Mouse (Mus musculus) MEL (cell line): ENCODE measurements at regions not wholly inside any gene's neighbourhood (a gene's known extent, or its start where the extent isn't known, plus 50 kb on each side); places are given as distances from the start of the nearest gene placed in this dataset.

ENCODE experiments used
- DNase-seq: peaks from one replicate; pipeline ENCODE4 v3.0.0; 2011; ENCODE audit warnings: low read depth, low spot score
- H3K27ac ChIP-seq: 2 replicates; pipeline ENCODE4 v1.5.1; 2012; ENCODE audit warnings: low read depth, mild to moderate bottlenecking, control low read depth, low read length, moderate library complexity; ENCODE audit not compliant: control insufficient read depth
- H3K27me3 ChIP-seq, 2 experiments: fragments of 150-350 bp in 1 of 2; sonication (generic) in 1 of 2; 2 replicates each; pipeline ENCODE4 v1.6.1; 2012; ENCODE audit warnings: low read length in 2 of 2, mild to moderate bottlenecking in 2 of 2, improper control_type of control experiment in 1 of 2, moderate library complexity in 1 of 2; ENCODE audit not compliant: insufficient read depth in 2 of 2, control insufficient read depth in 1 of 2
- H3K36me3 ChIP-seq, 2 experiments: 2 replicates each; pipeline ENCODE4 v1.6.1; 2012 to 2014; ENCODE audit warnings: low read length in 2 of 2, improper control_type of control experiment in 1 of 2, inconsistent platforms in 1 of 2, mild to moderate bottlenecking in 1 of 2; ENCODE audit not compliant: insufficient read depth in 2 of 2, control insufficient read depth in 1 of 2
- H3K4me1 ChIP-seq, 2 experiments: fragments of 150-350 bp in 1 of 2; sonication (generic) in 1 of 2; 2 replicates each; pipeline ENCODE4 v1.6.1; 2012; ENCODE audit warnings: low read length in 2 of 2, improper control_type of control experiment in 1 of 2, mild to moderate bottlenecking in 1 of 2; ENCODE audit not compliant: insufficient read depth in 2 of 2, control insufficient read depth in 1 of 2
- H3K4me3 ChIP-seq, 2 experiments: fragments of 150-350 bp in 1 of 2; sonication (generic) in 1 of 2; 2 replicates each; pipeline ENCODE4 v1.5.1; 2012; ENCODE audit warnings: low read depth in 2 of 2, low read length in 2 of 2, mild to moderate bottlenecking in 2 of 2, moderate library complexity in 2 of 2, control low read depth in 1 of 2, improper control_type of control experiment in 1 of 2; ENCODE audit not compliant: control insufficient read depth in 1 of 2, insufficient read depth in 1 of 2
- H3K79me2 ChIP-seq: 2 replicates; pipeline ENCODE4 v1.6.1; 2012; ENCODE audit warnings: mild to moderate bottlenecking, low read length, moderate library complexity; ENCODE audit not compliant: control insufficient read depth, poor library complexity, insufficient read depth
- H3K9ac ChIP-seq: 2 replicates; pipeline ENCODE4 v1.6.1; 2012; ENCODE audit warnings: low read depth, mild to moderate bottlenecking, control low read depth, low read length, moderate library complexity; ENCODE audit not compliant: control insufficient read depth, poor library complexity, severe bottlenecking
- H3K9me3 ChIP-seq: fragments of 150-350 bp; sonication (generic); replicated peaks from 2 replicates; pipeline ENCODE4 v1.6.1; 2012; ENCODE audit warnings: mild to moderate bottlenecking, low read length, improper control_type of control experiment, moderate library complexity; ENCODE audit not compliant: insufficient read depth
- CTCF ChIP-seq, 3 experiments: IDR thresholded peaks in 2 of 3; conservative IDR thresholded peaks in 1 of 3; 2 replicates each; pipeline ENCODE4 v1.5.1; 2011 to 2012; ENCODE audit warnings: low read length in 3 of 3, low read depth in 2 of 3, mild to moderate bottlenecking in 2 of 3, improper control_type of control experiment in 1 of 3, inconsistent platforms in 1 of 3, mixed read lengths in 1 of 3, moderate library complexity in 1 of 3; ENCODE audit not compliant: control insufficient read depth in 1 of 3, insufficient read depth in 1 of 3, poor library complexity in 1 of 3, severe bottlenecking in 1 of 3
- ELF1 ChIP-seq: IDR thresholded peaks from 2 replicates; pipeline ENCODE4 v1.6.1; 2014; ENCODE audit warnings: low read depth, mild to moderate bottlenecking, inconsistent platforms, low read length, improper control_type of control experiment, moderate library complexity
- EP300 ChIP-seq, 2 experiments: IDR thresholded peaks; 2 replicates each; pipeline ENCODE4 v1.6.1; 2011; ENCODE audit warnings: improper control_type of control experiment in 2 of 2, low read length in 2 of 2, low read depth in 1 of 2, mild to moderate bottlenecking in 1 of 2
- HCFC1 ChIP-seq: IDR thresholded peaks from 2 replicates; pipeline ENCODE4 v1.6.1; 2012; ENCODE audit warnings: low read depth, mild to moderate bottlenecking, inconsistent platforms, low read length, improper control_type of control experiment, moderate library complexity
- KAT2A ChIP-seq: conservative IDR thresholded peaks from 2 replicates; pipeline ENCODE4 v1.6.1; 2012; ENCODE audit warnings: low read depth, low read length, improper control_type of control experiment, inconsistent platforms
- MEF2A ChIP-seq: IDR thresholded peaks from 2 replicates; pipeline ENCODE4 v1.6.1; 2014; ENCODE audit warnings: low read depth, mild to moderate bottlenecking, inconsistent platforms, low read length, improper control_type of control experiment; ENCODE audit not compliant: poor library complexity, insufficient replicate concordance, severe bottlenecking; ENCODE audit errors: extremely low read depth
- MXI1 ChIP-seq: IDR thresholded peaks from 2 replicates; pipeline ENCODE4 v1.6.1; 2011; ENCODE audit warnings: mild to moderate bottlenecking, low read depth, low read length, improper control_type of control experiment
- MYC ChIP-seq: IDR thresholded peaks from 2 replicates; pipeline ENCODE4 v1.6.1; 2011; ENCODE audit warnings: low read depth, mild to moderate bottlenecking, low read length, improper control_type of control experiment, moderate library complexity
- NELFE ChIP-seq: IDR thresholded peaks from 2 replicates; pipeline ENCODE4 v1.6.1; 2011; ENCODE audit warnings: low read depth, low read length, improper control_type of control experiment
- POLR2AphosphoS2 ChIP-seq: IDR thresholded peaks from 2 replicates; pipeline ENCODE4 v1.6.1; 2011; ENCODE audit warnings: low read length, improper control_type of control experiment
- RAD21 ChIP-seq: IDR thresholded peaks from 2 replicates; pipeline ENCODE4 v1.6.1; 2011; ENCODE audit warnings: mild to moderate bottlenecking, low read depth, low read length, improper control_type of control experiment
- SIN3A ChIP-seq: IDR thresholded peaks from 2 replicates; pipeline ENCODE4 v1.6.1; 2012; ENCODE audit warnings: low read length, improper control_type of control experiment, inconsistent platforms
- SMC3 ChIP-seq: IDR thresholded peaks from 2 replicates; pipeline ENCODE4 v1.6.1; 2011; ENCODE audit warnings: low read depth, low read length, improper control_type of control experiment
- TAL1 ChIP-seq: IDR thresholded peaks from 2 replicates; pipeline ENCODE4 v1.6.1; 2012; ENCODE audit warnings: mild to moderate bottlenecking, inconsistent platforms, low read length, moderate library complexity, mixed read lengths
- TCF12 ChIP-seq: IDR thresholded peaks from 2 replicates; pipeline ENCODE4 v1.6.1; 2014; ENCODE audit warnings: low read depth, mild to moderate bottlenecking, inconsistent platforms, low read length, improper control_type of control experiment, moderate library complexity
- ZC3H11A ChIP-seq: IDR thresholded peaks from 2 replicates; pipeline ENCODE4 v1.6.1; 2012; ENCODE audit warnings: low read depth, mild to moderate bottlenecking, inconsistent platforms, low read length, improper control_type of control experiment

GRCm38 (mm10) chr16:76200801-76201728, 172.6 kb downstream of the Nrip1 start:
- Histone ChIP-seq H3K4me1 (no peaks in the 10 kb centered on the region; a peak in 1 of 4 replicates), H3K27ac (no peak overlapping the region), H3K9ac (no peak overlapping the region), H3K4me3 (no peak overlapping the region)
- no peak for TF ChIP-seq ELF1
- TF ChIP-seq TAL1: no peak
- TF ChIP-seq KAT2A: no peak
- no peak for TF ChIP-seq POLR2AphosphoS2
- no peak for TF ChIP-seq MXI1
- no peak for TF ChIP-seq ZC3H11A
- no peak for TF ChIP-seq MYC
- no peak for TF ChIP-seq SIN3A
- no peak for TF ChIP-seq RAD21
- TF ChIP-seq TCF12: no peak
- TF ChIP-seq SMC3: no peak
- TF ChIP-seq NELFE: no peak
- TF ChIP-seq, all 39 proteins: peak for 0
- DNase-seq: no peak
- H3K36me3 ChIP-seq: no peaks in the 10 kb centered on the region
- H3K27me3 ChIP-seq: no peaks in the 10 kb centered on the region
- H3K79me2 ChIP-seq: no peaks in the 10 kb centered on the region
- no peaks in the 10 kb centered on the region for H3K9me3 ChIP-seq

GRCm38 (mm10) chr16:76200268-76200667, 173.4 kb downstream of the Nrip1 start:
- Histone ChIP-seq H3K27ac (no peak overlapping the region), H3K9ac (no peak overlapping the region), H3K4me3 (no peak overlapping the region), H3K9me3 (no peaks in the 10 kb centered on the region), H3K36me3 (no peaks in the 10 kb centered on the region), H3K4me1 (no peaks in the 10 kb centered on the region; a peak in 1 of 4 replicates), H3K79me2 (no peaks in the 10 kb centered on the region), H3K27me3 (no peaks in the 10 kb centered on the region)
- DNase-seq: peak; percentile 64
- TF ChIP-seq CTCF (IDR thresholded peaks at IDR 0.05 in 2 of 3, conservative IDR thresholded peaks at IDR 0.05 in 1 of 3; ENCODE audit: control insufficient read depth in 1 of 3, insufficient read depth in 1 of 3, low read depth in 2 of 3, low read length in 3 of 3, poor library complexity in 1 of 3, severe bottlenecking in 1 of 3): peak; percentile 33 to 69 (median 35)
- TF ChIP-seq SMC3: peak; percentile 77
- no peak for TF ChIP-seq HCFC1
- TF ChIP-seq ZC3H11A: peak; percentile 21
- TF ChIP-seq MEF2A: no peak
- no peak for TF ChIP-seq KAT2A
- peak; percentile 55 for TF ChIP-seq RAD21
- no peak for TF ChIP-seq EP300 (IDR thresholded peaks at IDR 0.05; ENCODE audit: low read depth in 1 of 2, low read length in 2 of 2)
